Mouse (Mus musculus): ENCODE results near the gene Nox1. TPM values are rescaled to one million over a fixed set of nuclear protein-coding genes. Genes with fewer than 3 reads are reported as not detected.

The Nox1 gene
- 1.6 and 1.9 TPM in 2 replicates for polyA plus RNA-seq (2015; fragmentation: Nextera tagmentation; extraction: Ambion mirVana)

- H3K27me3 ChIP-seq (ENCODE audit: control insufficient read depth, insufficient read depth, low read depth, low read length), result no peaks in the 10 kb centered on the region
- H3K4me2 ChIP-seq (ENCODE audit: low read depth, low read length), result no peak within 1 kb of the TSS
- ATAC-seq (ENCODE audit: low read depth), result no peak
- no peak within 1 kb of the TSS for H3K27ac ChIP-seq (ENCODE audit: low read length)
- H3K36me3 ChIP-seq (ENCODE audit: control insufficient read depth, insufficient read depth, low read length), result no peaks in the 10 kb centered on the region
- no peak within 1 kb of the TSS for H3K9ac ChIP-seq (ENCODE audit: low read length)
- H3K9me3 ChIP-seq (ENCODE audit: control insufficient read depth, low read length), result no peaks in the 10 kb centered on the region
- H3K4me3 ChIP-seq (ENCODE audit: low read length), result no peak within 1 kb of the TSS
- no peaks in the 10 kb centered on the region for H3K4me1 ChIP-seq (replicated peaks; ENCODE audit: control insufficient read depth, insufficient read depth, low read length)
- WGBS, result 59% methylated on average over 4 of the region's 4 CpGs
Measured at GRCm38 (mm10) chrX:134221856-134222255, at the start of gene Nox1. Nox1 (minus strand) TSS chrX:134221956.

- Histone ChIP-seq H3K4me3 (ENCODE audit: low read length) (no peak overlapping the region), H3K27ac (ENCODE audit: low read length) (no peak overlapping the region), H3K36me3 (ENCODE audit: control insufficient read depth, insufficient read depth, low read length) (0 out of 2 replicates have a peak, but pooled peaks cover 2% of the 10 kb centered on the region), H3K9me3 (ENCODE audit: control insufficient read depth, low read length) (no peaks in the 10 kb centered on the region), H3K9ac (ENCODE audit: low read length) (no peak overlapping the region), H3K4me1 (replicated peaks; ENCODE audit: control insufficient read depth, insufficient read depth, low read length) (no peaks in the 10 kb centered on the region), H3K4me2 (ENCODE audit: low read depth, low read length) (no peak overlapping the region), H3K27me3 (ENCODE audit: control insufficient read depth, insufficient read depth, low read depth, low read length) (no peaks in the 10 kb centered on the region)
- no peak for ATAC-seq (ENCODE audit: low read depth)
- WGBS, result 80% methylated on average over 11 of the region's 11 CpGs
Measured at GRCm38 (mm10) chrX:134262129-134262528, 40.4 kb upstream of the Nox1 start.

- no peaks in the 10 kb centered on the region for H3K4me1 ChIP-seq (replicated peaks; ENCODE audit: control insufficient read depth, insufficient read depth, low read length)
- WGBS, result 68% methylated on average over 5 of the region's 5 CpGs
- no peak overlapping the region for H3K4me2 ChIP-seq (ENCODE audit: low read depth, low read length)
- no peak overlapping the region for H3K9ac ChIP-seq (ENCODE audit: low read length)
- no peak overlapping the region for H3K4me3 ChIP-seq (ENCODE audit: low read length)
- H3K9me3 ChIP-seq (ENCODE audit: control insufficient read depth, low read length), result no peaks in the 10 kb centered on the region
- H3K27me3 ChIP-seq (ENCODE audit: control insufficient read depth, insufficient read depth, low read depth, low read length), result no peaks in the 10 kb centered on the region
- no peak for ATAC-seq (ENCODE audit: low read depth)
- 0 out of 2 replicates have a peak, but pooled peaks cover 2% of the 10 kb centered on the region for H3K36me3 ChIP-seq (ENCODE audit: control insufficient read depth, insufficient read depth, low read length)
- H3K27ac ChIP-seq (ENCODE audit: low read length), result no peak overlapping the region
Measured at GRCm38 (mm10) chrX:134261191-134261590, 39.4 kb upstream of the Nox1 start.

GRCm38 (mm10) chrX:134248202-134248601 lies 26.4 kb upstream of the Nox1 start:
- Histone ChIP-seq H3K36me3 (ENCODE audit: control insufficient read depth, insufficient read depth, low read length) (no peaks in the 10 kb centered on the region), H3K27me3 (ENCODE audit: control insufficient read depth, insufficient read depth, low read depth, low read length) (no peaks in the 10 kb centered on the region), H3K9me3 (ENCODE audit: control insufficient read depth, low read length) (no peaks in the 10 kb centered on the region), H3K4me2 (ENCODE audit: low read depth, low read length) (no peak overlapping the region), H3K4me3 (ENCODE audit: low read length) (no peak overlapping the region), H3K9ac (ENCODE audit: low read length) (no peak overlapping the region), H3K27ac (ENCODE audit: low read length) (no peak overlapping the region), H3K4me1 (replicated peaks; ENCODE audit: control insufficient read depth, insufficient read depth, low read length) (no peaks in the 10 kb centered on the region)
- 31% methylated on average over 2 of the region's 2 CpGs for WGBS
- ATAC-seq (ENCODE audit: low read depth), result no peak

GRCm38 (mm10) chrX:134245946-134246345 lies 24.2 kb upstream of the Nox1 start:
- Histone ChIP-seq H3K9ac (ENCODE audit: low read length) (no peak overlapping the region), H3K27ac (ENCODE audit: low read length) (no peak overlapping the region)

GRCm38 (mm10) chrX:134238266-134238665 lies 16.5 kb upstream of the Nox1 start:
- 87% methylated on average over 10 of the region's 10 CpGs for WGBS
- H3K27ac ChIP-seq (ENCODE audit: low read length), result no peak overlapping the region
- no peak overlapping the region for H3K4me3 ChIP-seq (ENCODE audit: low read length)
- peaks cover 2% of the 10 kb centered on the region; the same call in 1 of the 2 replicates for H3K36me3 ChIP-seq (ENCODE audit: control insufficient read depth, insufficient read depth, low read length)
- no peaks in the 10 kb centered on the region for H3K4me1 ChIP-seq (replicated peaks; ENCODE audit: control insufficient read depth, insufficient read depth, low read length)
- no peaks in the 10 kb centered on the region for H3K9me3 ChIP-seq (ENCODE audit: control insufficient read depth, low read length)
- no peak overlapping the region for H3K4me2 ChIP-seq (ENCODE audit: low read depth, low read length)
- no peak for ATAC-seq (ENCODE audit: low read depth)
- no peaks in the 10 kb centered on the region for H3K27me3 ChIP-seq (ENCODE audit: control insufficient read depth, insufficient read depth, low read depth, low read length)
- no peak overlapping the region for H3K9ac ChIP-seq (ENCODE audit: low read length)

More at GRCm38 (mm10) chrX:134245946-134246345, 24.2 kb upstream of the Nox1 start:
- 63% methylated on average over 10 of the region's 10 CpGs for WGBS
- H3K4me3 ChIP-seq (ENCODE audit: low read length), result no peak overlapping the region
- no peaks in the 10 kb centered on the region for H3K4me1 ChIP-seq (replicated peaks; ENCODE audit: control insufficient read depth, insufficient read depth, low read length)
- no peaks in the 10 kb centered on the region for H3K9me3 ChIP-seq (ENCODE audit: control insufficient read depth, low read length)
- H3K4me2 ChIP-seq (ENCODE audit: low read depth, low read length), result no peak overlapping the region
- H3K27me3 ChIP-seq (ENCODE audit: control insufficient read depth, insufficient read depth, low read depth, low read length), result no peaks in the 10 kb centered on the region
- no peak for ATAC-seq (ENCODE audit: low read depth)
- peaks cover 2% of the 10 kb centered on the region; the same call in 1 of the 2 replicates for H3K36me3 ChIP-seq (ENCODE audit: control insufficient read depth, insufficient read depth, low read length)

- no peak overlapping the region for H3K27ac ChIP-seq (ENCODE audit: low read length)
- H3K27me3 ChIP-seq (ENCODE audit: control insufficient read depth, insufficient read depth, low read depth, low read length), result no peaks in the 10 kb centered on the region
- no peak overlapping the region for H3K4me2 ChIP-seq (ENCODE audit: low read depth, low read length)
- 80% methylated on average over 1 of the region's 1 CpGs for WGBS
- ATAC-seq (ENCODE audit: low read depth), result no peak
- H3K4me1 ChIP-seq (replicated peaks; ENCODE audit: control insufficient read depth, insufficient read depth, low read length), result no peaks in the 10 kb centered on the region
- no peaks in the 10 kb centered on the region for H3K9me3 ChIP-seq (ENCODE audit: control insufficient read depth, low read length)
- H3K36me3 ChIP-seq (ENCODE audit: control insufficient read depth, insufficient read depth, low read length), result no peaks in the 10 kb centered on the region
- H3K9ac ChIP-seq (ENCODE audit: low read length), result no peak overlapping the region
- no peak overlapping the region for H3K4me3 ChIP-seq (ENCODE audit: low read length)
Measured at GRCm38 (mm10) chrX:134233048-134233447, 11.3 kb upstream of the Nox1 start.

GRCm38 (mm10) chrX:134220618-134221017 lies 1.1 kb downstream of the Nox1 start:
- Histone ChIP-seq H3K27ac (ENCODE audit: low read length) (no peak overlapping the region), H3K4me3 (ENCODE audit: low read length) (no peak overlapping the region), H3K27me3 (ENCODE audit: control insufficient read depth, insufficient read depth, low read depth, low read length) (no peaks in the 10 kb centered on the region), H3K9ac (ENCODE audit: low read length) (no peak overlapping the region), H3K4me2 (ENCODE audit: low read depth, low read length) (no peak overlapping the region), H3K4me1 (replicated peaks; ENCODE audit: control insufficient read depth, insufficient read depth, low read length) (no peaks in the 10 kb centered on the region), H3K9me3 (ENCODE audit: control insufficient read depth, low read length) (no peaks in the 10 kb centered on the region), H3K36me3 (ENCODE audit: control insufficient read depth, insufficient read depth, low read length) (no peaks in the 10 kb centered on the region)
- 51% methylated on average over 3 of the region's 3 CpGs for WGBS
- ATAC-seq (ENCODE audit: low read depth), result no peak

- H3K27ac ChIP-seq (ENCODE audit: low read length), result no peak overlapping the region
- no peaks in the 10 kb centered on the region for H3K9me3 ChIP-seq (ENCODE audit: control insufficient read depth, low read length)
- H3K36me3 ChIP-seq (ENCODE audit: control insufficient read depth, insufficient read depth, low read length), result no peaks in the 10 kb centered on the region
- H3K4me3 ChIP-seq (ENCODE audit: low read length), result no peak overlapping the region
- no peaks in the 10 kb centered on the region for H3K27me3 ChIP-seq (ENCODE audit: control insufficient read depth, insufficient read depth, low read depth, low read length)
- no peak overlapping the region for H3K9ac ChIP-seq (ENCODE audit: low read length)
- 59% methylated on average over 4 of the region's 4 CpGs for WGBS
- no peak overlapping the region for H3K4me2 ChIP-seq (ENCODE audit: low read depth, low read length)
- ATAC-seq (ENCODE audit: low read depth), result no peak
- H3K4me1 ChIP-seq (replicated peaks; ENCODE audit: control insufficient read depth, insufficient read depth, low read length), result no peaks in the 10 kb centered on the region
Measured at GRCm38 (mm10) chrX:134218161-134218560, 3.6 kb downstream of the Nox1 start.

- WGBS, result 86% methylated on average over 7 of the region's 7 CpGs
- H3K4me1 ChIP-seq (replicated peaks; ENCODE audit: control insufficient read depth, insufficient read depth, low read length), result no peaks in the 10 kb centered on the region
- no peak overlapping the region for H3K27ac ChIP-seq (ENCODE audit: low read length)
- H3K27me3 ChIP-seq (ENCODE audit: control insufficient read depth, insufficient read depth, low read depth, low read length), result no peaks in the 10 kb centered on the region
- no peaks in the 10 kb centered on the region for H3K9me3 ChIP-seq (ENCODE audit: control insufficient read depth, low read length)
- no peak overlapping the region for H3K4me3 ChIP-seq (ENCODE audit: low read length)
- H3K36me3 ChIP-seq (ENCODE audit: control insufficient read depth, insufficient read depth, low read length), result no peaks in the 10 kb centered on the region
- ATAC-seq (ENCODE audit: low read depth), result no peak
- H3K4me2 ChIP-seq (ENCODE audit: low read depth, low read length), result no peak overlapping the region
- no peak overlapping the region for H3K9ac ChIP-seq (ENCODE audit: low read length)
Measured at GRCm38 (mm10) chrX:134211151-134211642, 10.6 kb downstream of the Nox1 start.
